Mouse (Mus musculus): ENCODE data around the gene Slc9a9. TPM values are rescaled to one million over a fixed set of nuclear protein-coding genes. Genes with fewer than 3 reads are reported as not detected.
A peak's percentile ranks its signal among the peaks of the same experiment; 100 is the strongest.
"Not testable (repeated sequence)": the region's sequence is repeated elsewhere in the genome, so short reads cannot be mapped to it uniquely, and the experiment has no call there.

Gene Slc9a9
- 1 to 10 TPM; 2.0 TPM for total RNA-seq (2021)
- long read RNA-seq, experiment 1, partial matches to known transcripts: 0 of 5 reads
- long read RNA-seq, experiment 1, other reads (novel, unspliced or antisense): 3 of 5 reads
- long read RNA-seq, experiment 2, partial matches to known transcripts: 0 of 3 reads
- long read RNA-seq, experiment 2, other reads (novel, unspliced or antisense): 2 of 3 reads

- Histone ChIP-seq H3K4me3 (peak within 1 kb of the TSS; percentile 68), H3K27ac (peak within 1 kb of the TSS; percentile 76)
- peak; percentile 14; the same call in 1 of the 2 replicates for TF ChIP-seq CTCF (IDR thresholded peaks at IDR 0.05)
- DNase-seq: peak; percentile 25
- intact Hi-C loops (cut with DNase I): no loop called here
Observed at GRCm38 (mm10) chr9:94669791-94670577, at the start of gene Slc9a9. TSS of gene Slc9a9 (plus strand) at chr9:94669909.

- no peak overlapping the region for H3K27ac ChIP-seq
- no peak for TF ChIP-seq CTCF (IDR thresholded peaks at IDR 0.05)
- intact Hi-C loops (cut with DNase I): no loop called here
Observed at GRCm38 (mm10) chr9:94620342-94620741, 49.4 kb upstream of the Slc9a9 start.

GRCm38 (mm10) chr9:94620846-94621245 lies 48.9 kb upstream of the Slc9a9 start:
- Histone ChIP-seq H3K4me3 (no peak overlapping the region), H3K27ac (no peak overlapping the region)
- intact Hi-C loops (cut with DNase I): no loop called here
- DNase-seq: no peak
- no peak for TF ChIP-seq CTCF (IDR thresholded peaks at IDR 0.05)

More at GRCm38 (mm10) chr9:94620342-94620741, 49.4 kb upstream of the Slc9a9 start:
- H3K4me3 ChIP-seq: no peak overlapping the region
- no peak for DNase-seq

- H3K4me3 ChIP-seq: no peak overlapping the region
- intact Hi-C loops (cut with DNase I): no loop called here
- no peak overlapping the region for H3K27ac ChIP-seq
- DNase-seq: no peak
- TF ChIP-seq CTCF (IDR thresholded peaks at IDR 0.05): no peak
Observed at GRCm38 (mm10) chr9:94621902-94622301, 47.8 kb upstream of the Slc9a9 start.

GRCm38 (mm10) chr9:94626737-94627136 lies 43.0 kb upstream of the Slc9a9 start:
- intact Hi-C loops (cut with DNase I): no loop called here
- H3K4me3 ChIP-seq: no peak overlapping the region
- no peak for DNase-seq
- no peak overlapping the region for H3K27ac ChIP-seq
- no peak for TF ChIP-seq CTCF (IDR thresholded peaks at IDR 0.05)

- Histone ChIP-seq H3K27ac (no peak overlapping the region), H3K4me3 (no peak overlapping the region)
- DNase-seq: no peak
- intact Hi-C loops (cut with DNase I): no loop called here
- no peak for TF ChIP-seq CTCF (IDR thresholded peaks at IDR 0.05)
Observed at GRCm38 (mm10) chr9:94628948-94629347, 40.8 kb upstream of the Slc9a9 start.

GRCm38 (mm10) chr9:94634275-94634674 lies 35.4 kb upstream of the Slc9a9 start:
- peak; percentile 28 for TF ChIP-seq CTCF (IDR thresholded peaks at IDR 0.05)
- DNase-seq; intact Hi-C loops (cut with DNase I): not testable (repeated sequence)

GRCm38 (mm10) chr9:94645631-94646030 lies 24.1 kb upstream of the Slc9a9 start:
- H3K4me3 ChIP-seq: no peak overlapping the region
- DNase-seq: no peak
- intact Hi-C loops (cut with DNase I): no loop called here
- no peak for TF ChIP-seq CTCF (IDR thresholded peaks at IDR 0.05)
- no peak overlapping the region for H3K27ac ChIP-seq

More at GRCm38 (mm10) chr9:94634275-94634674, 35.4 kb upstream of the Slc9a9 start:
- not testable (repeated sequence) for H3K27ac ChIP-seq, H3K4me3 ChIP-seq

GRCm38 (mm10) chr9:94647425-94647824 lies 22.3 kb upstream of the Slc9a9 start:
- Histone ChIP-seq H3K4me3 (no peak overlapping the region), H3K27ac (no peak overlapping the region)
- no peak for DNase-seq
- intact Hi-C loops (cut with DNase I): no loop called here
- no peak for TF ChIP-seq CTCF (IDR thresholded peaks at IDR 0.05)

GRCm38 (mm10) chr9:94649991-94650390 lies 19.7 kb upstream of the Slc9a9 start:
- intact Hi-C loops (cut with DNase I): no loop called here
- DNase-seq: no peak
- TF ChIP-seq CTCF (IDR thresholded peaks at IDR 0.05): no peak

GRCm38 (mm10) chr9:94653198-94653597 lies 16.5 kb upstream of the Slc9a9 start:
- H3K27ac ChIP-seq: no peak overlapping the region
- no peak for DNase-seq
- H3K4me3 ChIP-seq: no peak overlapping the region
- intact Hi-C loops (cut with DNase I): no loop called here
- TF ChIP-seq CTCF (IDR thresholded peaks at IDR 0.05): no peak

More at GRCm38 (mm10) chr9:94649991-94650390, 19.7 kb upstream of the Slc9a9 start:
- Histone ChIP-seq H3K4me3 (no peak overlapping the region), H3K27ac (no peak overlapping the region)

GRCm38 (mm10) chr9:94653827-94654226 lies 15.9 kb upstream of the Slc9a9 start:
- DNase-seq: no peak
- intact Hi-C loops (cut with DNase I): no loop called here
- no peak for TF ChIP-seq CTCF (IDR thresholded peaks at IDR 0.05)
- H3K4me3 ChIP-seq: no peak overlapping the region
- H3K27ac ChIP-seq: no peak overlapping the region

- intact Hi-C loops (cut with DNase I): no loop called here
- no peak overlapping the region for H3K27ac ChIP-seq
- TF ChIP-seq CTCF (IDR thresholded peaks at IDR 0.05): no peak
Observed at GRCm38 (mm10) chr9:94656265-94656664, 13.4 kb upstream of the Slc9a9 start.

More at GRCm38 (mm10) chr9:94656265-94656664, 13.4 kb upstream of the Slc9a9 start:
- no peak for DNase-seq
- no peak overlapping the region for H3K4me3 ChIP-seq
